Mouse (Mus musculus): ENCODE measurements around the gene Magi1. TPM values are rescaled to one million over a fixed set of nuclear protein-coding genes. Genes with fewer than 3 reads are reported as not detected.

Magi1 gene
- total and polyA plus RNA-seq, 2 experiments from 2014 or later, result 16.4 to 53.0 TPM

- TF ChIP-seq CTCF (IDR thresholded peaks at IDR 0.05; ENCODE audit: low read depth), result no peak
- DNase-seq (no peak), ATAC-seq (peak; percentile 63)
- Histone ChIP-seq H3K27ac (ENCODE audit: low read depth, low read length) (0 out of 2 replicates have a peak overlapping the region, but pooled peaks have one; percentile 29), H3K4me2 (ENCODE audit: low read depth) (0 out of 2 replicates have a peak overlapping the region, but pooled peaks have one; percentile 2), H3K36me3 (ENCODE audit: insufficient read depth) (no peaks in the 10 kb centered on the region), H3K4me3 (ENCODE audit: low read depth, low read length) (no peak overlapping the region), H3K9ac (no peak overlapping the region), H3K9me3 (ENCODE audit: low read length) (no peaks in the 10 kb centered on the region), H3K4me1 (ENCODE audit: insufficient read depth) (peaks cover 18% of the 10 kb centered on the region), H3K27me3 (ENCODE audit: insufficient read depth, low read length) (no peaks in the 10 kb centered on the region)
- 16% methylated on average over 4 of the region's 4 CpGs for WGBS
Measured at GRCm38 (mm10) chr6:93771081-93771480, 512.6 kb downstream of the Magi1 start.

GRCm38 (mm10) chr6:93770283-93771025 is 513.3 kb downstream of the Magi1 start:
- H3K4me3 ChIP-seq (ENCODE audit: low read depth, low read length), result no peak overlapping the region

GRCm38 (mm10) chr6:93758114-93758513 is 525.6 kb downstream of the Magi1 start:
- no peak for ATAC-seq
- H3K4me3 ChIP-seq (ENCODE audit: low read depth, low read length), result no peak overlapping the region
- H3K27me3 ChIP-seq (ENCODE audit: insufficient read depth, low read length), result no peaks in the 10 kb centered on the region
- H3K4me1 ChIP-seq (ENCODE audit: insufficient read depth), result peaks cover 3% of the 10 kb centered on the region; the same call in 1 of the 2 replicates
- 66% methylated on average over 3 of the region's 3 CpGs for WGBS
- H3K36me3 ChIP-seq (ENCODE audit: insufficient read depth), result peaks cover 9% of the 10 kb centered on the region; the same call in 1 of the 2 replicates
- H3K9ac ChIP-seq, result no peak overlapping the region
- no peak overlapping the region for H3K4me2 ChIP-seq (ENCODE audit: low read depth)
- no peak for DNase-seq
- no peak for TF ChIP-seq CTCF (IDR thresholded peaks at IDR 0.05; ENCODE audit: low read depth)
- no peaks in the 10 kb centered on the region for H3K9me3 ChIP-seq (ENCODE audit: low read length)
- H3K27ac ChIP-seq (ENCODE audit: low read depth, low read length), result no peak overlapping the region

More at GRCm38 (mm10) chr6:93770283-93771025, 513.3 kb downstream of the Magi1 start:
- no peaks in the 10 kb centered on the region for H3K9me3 ChIP-seq (ENCODE audit: low read length)
- no peaks in the 10 kb centered on the region for H3K27me3 ChIP-seq (ENCODE audit: insufficient read depth, low read length)
- no peaks in the 10 kb centered on the region for H3K36me3 ChIP-seq (ENCODE audit: insufficient read depth)
- TF ChIP-seq CTCF (IDR thresholded peaks at IDR 0.05; ENCODE audit: low read depth), result no peak
- H3K9ac ChIP-seq, result no peak overlapping the region
- peak; percentile 41 for DNase-seq
- no peak overlapping the region for H3K27ac ChIP-seq (ENCODE audit: low read depth, low read length)
- WGBS, result 28% methylated on average over 5 of the region's 5 CpGs
- H3K4me1 ChIP-seq (ENCODE audit: insufficient read depth), result peaks cover 18% of the 10 kb centered on the region
- ATAC-seq, result peak; percentile 36; the same call in 1 of the 2 replicates
- H3K4me2 ChIP-seq (ENCODE audit: low read depth), result 0 out of 2 replicates have a peak overlapping the region, but pooled peaks have one; percentile 2

DNA sequence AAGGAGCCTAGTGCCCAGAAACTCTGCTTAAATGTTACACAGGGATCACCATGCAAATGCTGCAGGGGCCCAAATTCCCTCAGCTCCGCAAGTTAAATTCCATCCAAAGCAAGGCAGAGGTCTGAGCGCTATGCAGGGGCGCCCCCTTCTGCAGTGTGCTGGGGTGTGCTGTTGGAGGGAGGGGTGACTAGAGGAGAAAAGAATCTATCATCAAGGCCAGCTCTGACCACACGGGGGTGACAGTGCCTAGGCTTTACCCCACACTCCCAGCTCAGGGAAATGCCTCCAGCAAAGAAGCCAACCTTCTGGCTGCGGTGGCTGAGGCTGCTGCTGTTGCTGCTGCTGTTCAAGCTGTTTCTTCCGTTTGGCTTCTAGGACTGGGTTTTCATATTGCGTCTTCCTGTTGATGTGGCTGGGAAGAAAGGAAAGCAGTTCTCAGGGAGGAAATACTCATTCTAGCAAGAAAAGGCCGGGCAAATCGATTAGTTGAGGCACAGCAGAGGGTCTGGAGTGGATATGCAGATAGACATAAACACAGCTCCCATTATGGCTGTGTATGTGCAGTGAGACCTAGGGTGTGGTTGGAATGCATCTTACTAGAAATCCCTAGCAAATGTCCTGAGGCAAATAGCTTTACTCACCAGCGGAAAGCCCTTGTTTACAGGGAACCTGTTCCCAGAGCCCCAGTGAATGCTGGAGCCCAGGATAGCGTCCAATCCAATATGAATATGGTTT is 526.2 kb downstream of the Magi1 start:
- Histone ChIP-seq H3K4me2 (ENCODE audit: low read depth) (no peak overlapping the region), H3K9me3 (ENCODE audit: low read length) (no peaks in the 10 kb centered on the region), H3K4me1 (ENCODE audit: insufficient read depth) (peaks cover 3% of the 10 kb centered on the region; the same call in 1 of the 2 replicates), H3K36me3 (ENCODE audit: insufficient read depth) (peaks cover 9% of the 10 kb centered on the region; the same call in 1 of the 2 replicates), H3K27me3 (ENCODE audit: insufficient read depth, low read length) (no peaks in the 10 kb centered on the region), H3K9ac (0 out of 2 replicates have a peak overlapping the region, but pooled peaks have one; percentile 1), H3K4me3 (ENCODE audit: low read depth, low read length) (no peak overlapping the region), H3K27ac (ENCODE audit: low read depth, low read length) (peak overlapping the region; percentile 54; the same call in 1 of the 2 replicates)
- DNase-seq (peak; percentile 87), ATAC-seq (peak; percentile 99)
- WGBS, result 35% methylated on average over 11 of the region's 11 CpGs
- TF ChIP-seq CTCF (IDR thresholded peaks at IDR 0.05; ENCODE audit: low read depth), result peak; percentile 92

DNA sequence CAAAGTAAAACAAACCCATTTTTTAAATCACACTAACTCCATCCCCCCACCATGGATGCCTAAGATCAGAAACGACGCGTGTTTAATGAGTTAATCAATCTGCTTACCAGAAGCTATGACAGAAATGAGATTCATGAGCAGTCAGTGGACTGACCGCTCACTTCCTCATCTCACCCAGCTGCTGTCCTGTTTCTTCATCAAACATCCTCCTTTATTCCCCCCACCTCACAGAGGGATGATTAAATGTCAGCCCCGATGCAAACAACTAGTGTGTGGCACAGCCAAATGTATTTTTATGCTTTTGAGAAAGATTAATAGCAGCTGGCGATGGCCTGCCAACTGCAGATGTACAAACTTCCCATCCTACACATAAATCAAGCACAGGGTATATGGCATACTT is 540.6 kb downstream of the Magi1 start:
- Histone ChIP-seq H3K4me3 (ENCODE audit: low read depth, low read length) (no peak overlapping the region), H3K9me3 (ENCODE audit: low read length) (no peaks in the 10 kb centered on the region), H3K4me2 (ENCODE audit: low read depth) (no peak overlapping the region), H3K27me3 (ENCODE audit: insufficient read depth, low read length) (no peaks in the 10 kb centered on the region), H3K4me1 (ENCODE audit: insufficient read depth) (no peaks in the 10 kb centered on the region), H3K36me3 (ENCODE audit: insufficient read depth) (peaks cover 23% of the 10 kb centered on the region), H3K27ac (ENCODE audit: low read depth, low read length) (no peak overlapping the region), H3K9ac (no peak overlapping the region)
- no peak for TF ChIP-seq CTCF (IDR thresholded peaks at IDR 0.05; ENCODE audit: low read depth)
- 76% methylated on average over 6 of the region's 6 CpGs for WGBS
- ATAC-seq (no peak), DNase-seq (no peak)

DNA sequence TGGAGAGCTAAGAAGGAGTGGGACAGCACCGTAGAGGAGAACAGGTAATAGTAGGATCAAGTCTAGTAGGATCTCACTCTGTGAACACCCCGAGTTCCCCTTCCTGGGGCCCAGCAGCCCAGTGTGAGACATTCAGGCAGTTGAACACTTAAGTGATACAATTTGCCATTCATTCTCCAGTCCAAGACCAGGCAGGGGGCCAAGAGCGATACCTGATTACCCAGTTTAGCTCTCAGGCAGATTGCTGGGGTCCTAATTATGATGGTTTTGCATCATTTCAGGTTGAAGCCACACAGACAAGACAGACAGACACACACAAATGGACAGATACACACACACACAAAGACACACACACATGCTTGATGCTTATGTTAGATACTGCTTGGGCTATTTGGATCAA is 543.9 kb downstream of the Magi1 start:
- DNase-seq, result no peak
- no peak overlapping the region for H3K9ac ChIP-seq
- H3K9me3 ChIP-seq (ENCODE audit: low read length), result no peaks in the 10 kb centered on the region
- no peaks in the 10 kb centered on the region for H3K4me1 ChIP-seq (ENCODE audit: insufficient read depth)
- no peaks in the 10 kb centered on the region for H3K27me3 ChIP-seq (ENCODE audit: insufficient read depth, low read length)
- H3K4me2 ChIP-seq (ENCODE audit: low read depth), result no peak overlapping the region
- ATAC-seq, result no peak
- peaks cover 8% of the 10 kb centered on the region; the same call in 1 of the 2 replicates for H3K36me3 ChIP-seq (ENCODE audit: insufficient read depth)
- no peak for TF ChIP-seq CTCF (IDR thresholded peaks at IDR 0.05; ENCODE audit: low read depth)
- H3K27ac ChIP-seq (ENCODE audit: low read depth, low read length), result no peak overlapping the region
- H3K4me3 ChIP-seq (ENCODE audit: low read depth, low read length), result no peak overlapping the region
- WGBS, result 61% methylated on average over 3 of the region's 3 CpGs

Data from forebrain, postnatal 0 days (tissue).